Mouse (Mus musculus) v-Abl transformed pro-B cells (cell line): ENCODE results near the gene Hspa5.
"Not testable (repeated sequence)": the region's sequence is repeated elsewhere in the genome, so short reads cannot be mapped to it uniquely, and the experiment has no call there.

Source experiments
- in situ Hi-C, 2 experiments: fragments of 400-800 bp; cut with MboI; formaldehyde crosslinking; loops; one replicate each; pipeline ENCODE4 v1.15.1; 2025; ENCODE audit not compliant: unreplicated experiment in 2 of 2

Gene Hspa5

DNA sequence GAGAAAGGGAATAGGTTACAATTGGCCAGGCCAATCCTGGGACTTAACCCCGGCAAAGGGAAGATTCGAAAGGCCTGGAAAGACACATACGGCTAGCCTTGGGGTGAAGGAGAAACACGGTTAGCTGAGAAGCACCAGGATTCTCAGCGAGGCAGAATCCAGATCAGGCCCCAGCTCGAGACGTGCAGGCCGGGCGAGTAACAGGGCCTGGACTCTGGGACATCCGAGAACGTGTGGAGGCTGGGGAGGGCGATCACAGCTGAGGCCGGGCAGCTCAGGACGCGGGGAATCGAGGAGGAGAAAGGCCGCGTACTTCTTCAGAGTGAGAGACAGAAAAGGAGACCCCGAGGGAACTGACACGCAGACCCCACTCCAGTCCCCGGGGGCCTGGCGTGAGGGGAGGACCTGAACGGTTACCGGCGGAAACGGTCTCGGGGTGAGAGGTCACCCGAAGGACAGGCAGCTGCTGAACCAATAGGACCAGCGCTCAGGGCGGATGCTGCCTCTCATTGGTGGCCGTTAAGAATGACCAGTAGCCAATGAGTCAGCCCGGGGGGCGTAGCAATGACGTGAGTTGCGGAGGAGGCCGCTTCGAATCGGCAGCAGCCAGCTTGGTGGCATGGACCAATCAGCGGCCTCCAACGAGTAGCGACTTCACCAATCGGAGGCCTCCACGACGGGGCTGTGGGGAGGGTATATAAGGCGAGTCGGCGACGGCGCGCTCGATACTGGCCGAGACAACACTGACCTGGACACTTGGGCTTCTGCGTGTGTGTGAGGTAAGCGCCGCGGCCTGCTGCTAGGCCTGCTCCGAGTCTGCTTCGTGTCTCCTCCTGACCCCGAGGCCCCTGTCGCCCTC is at the start of gene Hspa5:
Gene Hspa5, plus strand, starts transcription at position 603 of the 859 bp plus-strand sequence.
- in situ Hi-C loops = loop anchor here in 1 of 2 experiments (5.0 kb wide), 1 partner anchor 191 kb away; the partner anchor contains the start of gene Traf1

DNA sequence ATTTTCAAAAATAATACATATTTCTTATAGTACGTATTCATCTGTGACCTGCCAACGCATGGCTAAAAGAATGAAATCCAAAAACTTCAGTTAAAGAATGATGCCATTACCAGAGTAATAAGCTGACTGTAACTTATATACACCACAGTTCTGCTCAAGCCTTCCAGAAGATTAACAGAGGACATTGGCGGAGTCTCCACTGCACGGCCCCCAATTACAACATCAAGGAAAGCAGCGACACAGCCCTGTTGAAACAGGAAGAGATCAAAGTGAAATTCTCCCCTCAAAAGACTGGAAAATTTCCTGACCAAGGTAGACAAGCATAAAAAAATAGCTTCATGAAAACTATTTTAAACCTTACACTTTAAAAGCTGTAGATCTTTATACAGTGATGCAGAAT is 46.5 kb upstream of the Hspa5 start:
- in situ Hi-C loops = no loop called here

DNA sequence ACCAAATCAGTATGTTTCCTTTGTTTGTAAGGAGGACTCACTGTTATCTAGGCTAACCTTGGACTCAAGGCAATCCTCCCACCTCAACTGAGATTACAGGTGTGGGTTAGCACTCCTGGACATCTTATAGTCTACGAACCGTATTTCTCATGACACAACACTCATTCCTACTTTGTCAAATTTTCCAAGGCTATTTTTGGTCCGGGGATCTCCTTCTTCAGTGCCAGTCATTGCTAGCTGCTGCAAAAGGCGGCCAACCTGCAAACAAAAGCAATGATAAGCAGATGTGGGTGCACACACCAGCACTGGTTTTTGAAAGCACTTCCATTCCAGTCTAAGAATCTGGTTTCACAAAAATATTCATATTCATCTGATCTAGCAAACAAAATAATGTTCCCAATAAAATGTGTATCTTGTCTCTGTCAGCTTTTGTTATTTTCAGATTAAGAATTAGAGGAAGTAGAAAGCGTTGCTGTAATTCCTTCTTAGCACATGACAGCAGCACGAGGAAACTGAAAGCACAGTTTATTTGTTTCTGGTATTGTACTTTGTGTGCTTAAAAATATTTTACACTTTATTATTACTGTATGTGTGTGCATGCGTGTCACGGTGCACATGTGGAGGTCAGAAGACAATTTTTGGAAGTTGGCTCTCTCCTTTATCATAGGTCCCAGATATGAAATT is 44.6 kb upstream of the Hspa5 start:
- in situ Hi-C loops = no loop called here

DNA sequence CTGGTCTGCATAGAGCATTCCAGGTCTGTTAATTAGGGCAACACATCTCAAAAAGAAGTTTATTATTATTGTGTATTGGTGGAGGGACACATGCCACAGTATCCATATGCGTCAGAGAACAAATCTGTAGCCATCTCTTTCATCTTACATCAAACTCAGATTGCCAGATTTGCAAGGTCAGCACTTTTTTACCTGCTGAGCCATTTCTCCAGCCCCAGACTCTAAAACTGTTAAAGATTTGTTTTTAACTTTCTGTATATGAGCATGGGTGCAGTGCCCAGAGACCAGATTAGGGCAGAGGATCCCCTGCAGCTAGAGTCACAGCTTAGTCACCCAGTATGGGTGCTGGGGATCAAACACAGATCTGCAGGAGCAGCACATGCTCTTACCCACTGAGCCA is 35.1 kb upstream of the Hspa5 start:
- in situ Hi-C loops = no loop called here

DNA sequence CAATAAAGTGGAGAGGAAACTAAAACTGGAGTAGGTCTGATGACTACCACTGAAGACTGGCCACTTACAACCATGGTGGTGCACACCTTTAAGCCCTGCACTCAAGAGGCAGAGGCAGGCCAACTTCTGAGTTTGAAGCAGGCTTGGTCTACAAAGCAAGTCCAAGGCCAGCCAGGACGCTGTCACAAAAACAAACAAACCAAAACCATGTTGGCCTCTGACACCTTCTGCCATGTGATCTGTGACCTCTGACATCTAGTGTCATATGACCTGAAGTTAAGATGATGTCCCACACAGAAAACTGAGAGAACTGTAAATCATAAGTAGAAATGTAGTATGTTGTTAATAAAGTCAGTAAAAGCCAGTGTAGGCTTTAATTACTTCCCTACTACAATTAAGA is 33.9 kb upstream of the Hspa5 start:
- in situ Hi-C loops = no loop called here

DNA sequence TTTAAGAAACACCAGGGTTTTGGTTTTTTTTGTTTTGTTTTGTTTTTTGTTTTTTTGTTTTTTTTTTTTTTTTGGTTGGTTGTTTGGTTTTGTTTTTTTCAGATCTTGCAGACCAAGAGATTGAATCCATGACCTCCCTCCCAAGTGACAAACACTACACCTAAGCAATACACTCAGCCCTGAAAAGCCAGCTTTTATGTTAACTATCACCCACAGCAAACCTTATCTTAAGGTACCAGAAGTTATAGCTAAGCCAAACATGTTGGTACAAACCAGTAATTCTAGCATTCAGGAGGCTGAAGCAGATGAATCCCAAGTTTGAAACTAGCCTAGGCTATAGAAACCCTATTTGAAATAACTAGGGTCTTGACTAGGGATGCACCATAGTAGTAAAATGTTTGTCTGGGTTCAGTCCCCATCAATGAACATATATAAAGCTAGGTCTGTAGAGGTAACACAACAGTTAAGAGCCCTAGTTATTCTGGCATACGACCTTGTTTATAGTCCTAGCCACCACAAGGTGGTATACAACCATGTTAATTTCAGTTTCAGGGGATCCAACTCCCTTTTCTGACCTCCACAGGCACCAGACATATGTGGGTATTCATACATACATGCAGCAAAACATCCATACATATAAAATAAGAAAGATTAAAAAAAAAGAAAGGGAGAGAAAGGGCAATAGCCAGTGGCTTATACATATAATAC is 31.9 kb upstream of the Hspa5 start:
- in situ Hi-C loops = no loop called here

DNA sequence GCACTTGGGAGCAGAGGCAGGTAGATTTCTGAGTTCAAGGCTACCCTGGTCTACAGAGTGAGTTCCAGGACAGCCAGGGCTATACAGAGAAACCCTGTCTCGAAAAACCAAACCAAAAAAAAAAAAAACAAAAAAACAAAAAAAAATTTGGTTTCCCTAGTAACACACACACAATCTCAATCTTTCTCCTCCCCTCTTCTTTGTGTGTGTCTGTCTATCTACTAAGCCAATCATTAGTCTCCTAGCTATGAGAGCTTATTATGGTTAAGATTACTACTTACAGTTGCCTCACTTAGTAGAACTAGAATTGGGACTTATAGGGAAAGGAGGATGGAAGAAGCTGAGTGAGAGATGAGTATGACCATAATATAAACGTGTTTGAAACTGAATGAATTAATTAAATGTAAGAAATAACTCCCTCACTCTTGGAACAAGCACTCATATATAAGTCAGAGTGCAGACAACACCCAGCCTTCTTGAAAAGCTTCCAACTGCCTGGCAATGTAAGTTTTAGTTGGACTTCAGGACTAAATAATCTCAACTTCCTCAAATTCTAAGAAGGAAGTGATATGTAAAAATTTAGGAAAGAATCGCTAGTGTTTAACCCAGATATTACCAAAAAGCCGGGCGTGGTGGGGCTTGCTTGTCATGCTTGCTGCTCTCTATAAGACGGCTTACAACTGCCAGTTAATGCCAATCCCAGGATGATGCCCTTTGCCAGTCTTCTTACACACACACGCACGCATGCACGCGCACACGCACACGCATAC is 30.2 kb upstream of the Hspa5 start:
- in situ Hi-C loops = no loop called here

DNA sequence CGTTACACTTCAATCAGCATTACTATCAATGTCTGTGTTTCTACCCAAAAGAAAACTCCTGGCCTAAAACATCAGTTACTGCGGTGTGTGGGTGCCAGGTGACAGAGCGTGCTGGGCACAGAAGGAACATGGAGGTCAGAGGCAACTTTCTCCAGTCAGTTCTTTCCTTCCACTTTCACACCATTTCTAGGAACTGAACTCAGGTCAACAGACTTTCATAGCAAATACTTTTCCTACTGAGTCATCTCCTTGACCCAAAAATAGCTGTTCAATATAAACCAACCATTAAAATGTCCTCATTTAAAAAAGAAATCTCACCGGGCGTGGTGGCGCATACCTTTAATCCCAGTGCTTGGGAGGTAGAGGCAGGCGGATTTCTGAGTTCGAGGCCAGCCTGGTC is 29.1 kb upstream of the Hspa5 start:
- in situ Hi-C loops = no loop called here

DNA sequence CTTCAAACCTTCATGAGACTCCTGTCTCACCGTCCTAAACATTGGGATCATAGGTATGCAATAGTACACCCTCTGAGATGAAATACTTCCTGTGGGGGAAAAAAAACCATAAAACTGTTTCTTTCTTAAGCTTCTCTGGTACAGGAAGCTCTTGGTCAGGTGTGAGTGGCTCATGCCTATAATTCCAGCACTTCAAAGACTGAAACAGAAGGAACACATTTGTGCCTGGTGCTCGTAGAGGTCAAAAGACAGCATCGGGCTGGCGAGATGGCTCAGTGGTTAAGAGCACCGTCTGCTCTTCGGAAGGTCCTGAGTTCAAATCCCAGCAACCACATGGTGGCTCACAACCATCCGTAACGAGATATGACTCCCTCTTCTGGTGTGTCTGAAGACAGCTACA is 27.3 kb upstream of the Hspa5 start:
- in situ Hi-C loops = no loop called here

DNA sequence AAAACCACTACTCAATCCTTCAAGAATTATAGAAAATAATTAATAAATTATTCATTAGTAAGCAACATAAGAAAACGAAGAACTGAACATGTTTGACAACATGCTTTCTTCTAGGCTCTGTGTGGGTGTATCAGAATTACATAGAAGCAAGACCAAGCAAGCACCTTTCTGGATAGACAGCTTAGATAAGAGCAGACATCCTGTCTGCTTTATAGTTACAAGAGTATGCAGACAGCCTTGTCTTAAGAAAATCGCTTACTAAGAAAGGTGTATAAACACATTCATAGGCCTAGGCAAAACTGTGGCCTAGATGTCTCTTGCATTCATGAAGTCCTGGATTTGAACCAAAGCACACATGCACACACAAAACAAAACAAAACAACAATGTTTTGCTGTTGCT is 26.1 kb upstream of the Hspa5 start:
- in situ Hi-C loops = no loop called here

DNA sequence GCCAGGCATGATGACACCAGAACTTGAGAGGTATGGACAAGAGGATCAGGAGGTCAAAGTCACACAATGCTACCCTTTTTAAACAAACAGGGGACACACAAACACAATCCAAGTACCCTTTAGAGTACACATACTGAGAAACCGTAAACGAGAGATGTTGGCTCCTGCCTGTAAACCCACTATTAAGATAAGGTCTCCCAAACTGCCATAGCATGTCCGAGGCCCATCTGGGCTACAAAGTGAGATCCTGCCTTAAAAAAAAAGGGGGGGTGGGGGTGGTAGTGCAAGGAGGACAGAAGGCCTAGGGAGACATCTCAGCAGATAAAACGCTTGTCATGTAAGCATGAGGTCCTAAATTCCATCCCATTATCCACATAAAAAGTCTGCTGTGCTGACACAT is 23.3 kb upstream of the Hspa5 start:
- in situ Hi-C loops = no loop called here

DNA sequence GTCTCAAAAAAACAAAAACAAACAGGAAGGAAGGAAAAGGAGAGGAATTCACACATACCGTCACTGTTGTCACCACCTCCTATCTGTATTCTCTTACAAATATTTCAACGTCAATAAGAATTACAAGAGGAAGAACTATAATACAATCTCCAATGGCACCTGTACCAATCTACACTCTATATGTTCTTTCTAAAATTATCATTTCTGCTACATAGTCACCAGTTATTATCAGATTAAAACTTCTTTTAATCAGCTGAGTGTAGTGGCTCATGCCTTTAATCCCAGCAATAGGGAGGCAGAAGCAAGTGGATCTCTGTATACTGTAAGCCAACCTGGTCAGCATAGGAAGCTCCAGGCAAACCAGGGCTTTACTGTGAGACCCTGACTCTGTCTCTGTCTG is 21.5 kb upstream of the Hspa5 start:
- in situ Hi-C loops = no loop called here

DNA sequence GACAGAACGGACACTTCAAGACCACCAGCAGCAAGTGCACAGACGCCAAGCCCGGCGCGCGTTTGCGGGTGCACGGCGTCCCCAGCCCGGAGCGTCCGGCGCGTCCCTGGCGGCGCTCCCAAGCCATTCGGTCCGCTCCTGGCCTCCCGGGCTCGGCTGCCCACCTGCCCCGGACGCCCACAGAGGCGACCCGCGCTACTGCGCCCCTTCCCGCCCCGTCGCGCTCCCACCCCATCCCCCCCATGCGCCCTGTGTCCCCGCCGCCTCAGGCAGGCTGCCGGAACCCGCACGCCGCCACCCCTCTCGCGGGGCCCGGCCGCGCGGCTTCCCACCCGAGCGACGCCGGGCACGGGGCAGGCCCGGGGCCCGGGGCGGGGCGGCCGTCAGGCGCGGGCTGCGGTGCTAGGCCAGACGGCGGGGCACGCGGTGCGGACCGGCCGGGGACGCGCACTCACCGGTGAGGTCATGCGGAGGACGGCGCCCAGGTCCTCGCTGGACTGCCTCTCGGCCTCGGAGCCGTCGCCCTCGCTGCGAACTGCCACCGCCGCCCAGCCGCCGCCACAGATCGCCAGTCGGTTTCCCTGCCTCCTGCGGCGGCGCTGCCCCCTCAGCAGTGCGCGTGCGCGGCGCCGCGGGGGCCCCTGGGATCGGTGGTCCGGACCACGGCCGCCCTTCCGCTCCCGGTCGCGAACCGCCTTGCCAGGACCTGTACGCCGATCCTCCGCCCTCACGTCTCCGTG is 17.8 kb upstream of the Hspa5 start:
- in situ Hi-C loops = no loop called here

DNA sequence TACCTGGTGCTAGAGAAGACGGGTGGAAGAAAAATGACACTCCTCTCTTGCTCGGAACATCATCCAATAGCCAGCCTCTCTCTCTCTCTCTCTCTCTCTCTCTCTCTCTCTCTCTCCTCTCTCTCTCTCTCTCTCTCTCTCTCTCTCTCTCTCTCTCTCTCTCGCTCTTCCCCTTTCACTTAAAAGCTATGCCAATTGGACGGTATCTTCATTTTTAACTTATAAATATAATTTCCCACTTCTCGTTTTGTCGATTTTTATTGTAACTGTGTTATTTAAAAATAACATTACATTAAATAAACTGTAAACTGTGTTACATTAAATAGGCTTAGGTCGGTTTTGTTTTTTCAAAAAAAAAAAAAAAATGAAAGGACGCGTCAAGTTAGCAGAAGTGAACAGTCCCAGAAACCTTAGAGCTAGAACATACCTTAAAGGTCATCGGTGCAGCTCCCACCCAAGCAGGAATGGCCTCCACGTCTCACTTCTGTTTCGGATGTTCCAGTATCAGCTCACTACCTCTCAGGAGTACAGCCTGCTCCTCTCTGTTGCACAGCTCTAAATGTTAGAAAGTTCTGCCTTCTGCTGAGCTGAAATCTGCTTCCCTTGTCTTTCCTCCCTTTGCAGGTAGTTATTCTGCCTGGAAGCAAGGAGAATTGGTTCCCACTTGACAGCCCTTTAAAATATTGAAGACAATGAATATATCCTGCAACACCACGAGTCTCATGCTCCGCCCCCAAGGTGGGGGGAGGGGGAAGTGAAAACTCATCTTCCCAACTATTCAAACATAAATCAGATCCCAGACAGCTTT is 17.0 kb upstream of the Hspa5 start, which contains the start of gene Gapvd1:
Gene Gapvd1, minus strand, starts transcription at position 682 of the 808 bp plus-strand sequence.
- in situ Hi-C loops = no loop called here

DNA sequence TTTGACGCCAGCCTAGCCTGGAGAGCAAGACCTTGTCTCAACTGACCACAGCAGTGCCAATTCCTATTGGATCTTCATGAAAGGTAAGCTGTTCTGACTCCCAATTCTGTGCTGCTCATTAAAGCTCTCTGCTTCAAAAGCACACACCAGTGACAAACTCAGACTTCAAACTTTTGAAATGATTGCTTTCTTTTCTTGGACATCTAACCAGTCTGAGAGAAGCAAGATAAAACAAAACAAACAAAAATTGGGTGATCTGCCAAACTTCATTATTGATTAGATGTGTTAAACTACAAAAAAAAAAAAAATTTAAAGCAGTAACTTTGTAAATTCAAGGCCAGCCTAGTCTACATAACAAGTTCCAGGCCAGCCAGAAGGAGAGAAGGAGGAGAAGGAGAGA is 14.4 kb upstream of the Hspa5 start:
- in situ Hi-C loops = no loop called here

DNA sequence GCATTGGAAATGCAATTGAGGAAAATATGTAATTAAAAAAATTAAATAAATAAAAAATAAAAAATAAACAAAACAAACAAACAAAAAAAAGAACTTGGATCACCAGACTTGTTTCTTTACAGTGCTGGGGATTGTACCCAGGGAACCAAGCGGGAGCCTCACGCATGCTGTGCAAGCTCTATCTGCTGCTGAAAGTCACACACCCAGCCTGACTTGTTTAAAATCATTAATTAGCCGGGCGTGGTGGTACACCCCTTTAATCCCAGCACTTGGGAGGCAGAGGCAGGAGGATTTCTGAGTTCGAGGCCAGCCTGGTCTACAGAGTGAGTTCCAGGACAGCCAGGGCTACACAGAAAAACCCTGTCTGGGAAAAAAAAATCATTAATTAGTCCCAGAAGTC is 10.5 kb upstream of the Hspa5 start:
- in situ Hi-C loops = not testable (repeated sequence)

DNA sequence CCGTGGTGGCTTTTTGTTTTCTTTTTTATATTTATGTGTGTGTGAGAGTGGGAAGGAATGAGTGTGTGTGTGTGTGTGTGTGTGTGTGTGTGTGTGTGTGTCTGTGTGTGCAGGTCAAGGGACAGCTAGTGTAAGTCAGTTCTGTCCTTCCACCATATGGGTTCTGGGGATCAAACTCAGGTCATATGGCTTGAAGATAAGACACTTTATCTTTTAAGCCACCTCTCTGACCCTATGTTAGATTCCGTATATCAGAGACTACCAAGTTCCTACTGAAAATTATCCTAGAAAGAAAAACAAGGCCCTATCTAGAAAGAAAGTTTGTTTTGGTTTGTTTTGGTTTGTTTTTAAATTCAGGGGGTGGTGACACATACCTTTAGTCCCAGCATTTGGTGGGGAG is 9.6 kb upstream of the Hspa5 start:
- in situ Hi-C loops = no loop called here

DNA sequence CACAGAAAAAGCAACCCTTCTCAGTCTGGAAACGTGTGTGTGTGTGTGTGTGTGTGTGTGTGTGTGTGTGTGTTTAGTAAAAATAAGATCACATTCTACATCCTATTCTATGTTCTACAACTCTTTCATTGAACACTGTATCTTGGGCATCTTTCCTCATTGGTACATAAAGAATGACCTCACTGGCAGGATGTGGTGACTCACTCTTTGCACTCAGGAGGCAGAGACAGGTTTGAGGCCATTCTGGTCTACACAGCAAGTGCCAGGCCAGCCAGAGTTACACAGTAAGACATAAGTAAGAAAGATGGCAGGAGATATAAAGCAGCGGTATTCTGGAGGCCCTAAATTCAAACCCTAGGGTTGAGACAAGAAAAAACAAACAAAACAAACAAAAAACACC is 8.9 kb upstream of the Hspa5 start:
- in situ Hi-C loops = no loop called here

DNA sequence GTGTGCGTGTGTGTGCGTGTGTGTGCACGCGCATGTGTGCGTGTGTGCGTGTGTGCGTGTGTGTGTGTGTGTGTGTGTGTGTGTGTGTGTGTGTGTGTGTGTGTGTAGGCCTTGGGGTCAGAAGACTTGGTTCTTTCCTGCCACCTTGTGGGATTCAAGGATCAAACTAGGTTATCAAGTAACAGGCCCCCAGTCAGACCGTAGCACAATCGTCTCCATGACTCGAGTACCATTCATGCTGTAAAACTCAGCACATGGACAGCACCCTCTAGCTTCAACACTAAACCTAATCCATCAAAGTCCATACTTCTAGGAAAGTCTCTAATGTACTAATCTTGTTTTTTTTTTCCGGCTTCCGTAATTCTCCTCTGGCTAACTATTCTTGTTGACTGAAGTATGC is 7.0 kb upstream of the Hspa5 start:
- in situ Hi-C loops = no loop called here
